Mouse (Mus musculus) hindbrain, embryonic 10.5 days (tissue): ENCODE results near the gene Prkch. TPM values are rescaled to one million over a fixed set of nuclear protein-coding genes. Genes with fewer than 3 reads are reported as not detected.

Source experiments
- DNase-seq: peaks from one replicate; pipeline ENCODE4 v3.0.0-alpha.2; 2017; ENCODE audit warnings: low spot score
- H3K27ac ChIP-seq: fragments of 300-500 bp; sonication (generic); 2 replicates; pipeline ENCODE4 v1.5.1; 2016; ENCODE audit warnings: mild to moderate bottlenecking, moderate library complexity
- H3K27me3 ChIP-seq: fragments of 300-500 bp; sonication (generic); 2 replicates; pipeline ENCODE4 v1.6.1; 2016; ENCODE audit warnings: mild to moderate bottlenecking; ENCODE audit not compliant: poor library complexity, insufficient read depth, severe bottlenecking
- H3K36me3 ChIP-seq: fragments of 300-500 bp; sonication (generic); 2 replicates; pipeline ENCODE4 v1.6.1; 2016; ENCODE audit warnings: mild to moderate bottlenecking, moderate library complexity
- H3K4me1 ChIP-seq: fragments of 300-500 bp; sonication (generic); replicated peaks from 2 replicates; pipeline ENCODE4 v1.6.1; 2016; ENCODE audit warnings: mild to moderate bottlenecking
- H3K4me3 ChIP-seq: fragments of 300-500 bp; sonication (generic); 2 replicates; pipeline ENCODE4 v1.5.1; 2016; ENCODE audit warnings: mild to moderate bottlenecking, moderate library complexity
- H3K9me3 ChIP-seq: fragments of 300-500 bp; sonication (generic); 2 replicates; pipeline ENCODE4 v1.6.1; 2016; ENCODE audit warnings: mild to moderate bottlenecking, moderate library complexity
- WGBS: fragments of 180-500 bp; shearing (Covaris S2); methylation state at CpG from one replicate; pipeline ENCODE4 v1.1.7; 2016; 5-methylcytosine and 5-hydroxymethylcytosine counted together
- polyA plus RNA-seq: library from polyadenylated mRNA; unstranded; fragments of >200 nt; fragmentation: Nextera tagmentation; extraction: Ambion mirVana; gene quantifications from 2 replicates; pipeline ENCODE4 v1.2.1, GENCODE M21; 2016

Prkch gene
- polyA plus RNA-seq, 1 experiment from 2014 or later: 7.9 TPM

DNA sequence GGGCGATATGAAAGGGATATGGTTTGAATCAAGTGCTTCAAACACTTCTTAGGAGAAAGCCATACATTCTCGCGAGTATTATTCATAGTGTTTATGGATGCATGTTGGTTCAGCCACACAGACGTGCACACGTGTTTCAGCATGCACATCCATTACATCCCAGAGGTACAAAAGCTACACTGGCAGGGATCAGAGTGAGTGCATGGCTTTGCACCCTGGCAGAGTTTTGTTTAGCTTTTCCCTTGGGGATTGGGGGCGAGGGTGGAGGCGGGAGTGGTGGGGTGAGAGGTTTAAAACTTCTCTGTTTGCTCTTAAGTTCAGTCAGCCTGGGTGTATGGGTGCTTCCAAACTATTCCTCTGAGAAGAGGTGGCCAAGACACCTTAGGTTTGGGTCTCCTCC, 1.3 kb downstream of the Prkch start:
- DNase-seq: peak; percentile 8

GRCm38 (mm10) chr12:73587262-73587661, 2.7 kb downstream of the Prkch start:
- no peak overlapping the region for H3K27ac ChIP-seq
- no peaks in the 10 kb centered on the region for H3K9me3 ChIP-seq
- H3K36me3 ChIP-seq: no peaks in the 10 kb centered on the region
- H3K27me3 ChIP-seq: peaks cover 53% of the 10 kb centered on the region
- WGBS: 62% methylated on average over 3 of the region's 3 CpGs
- peaks cover 24% of the 10 kb centered on the region for H3K4me1 ChIP-seq
- DNase-seq: no peak
- H3K4me3 ChIP-seq: no peak overlapping the region

More for the DNA sequence above, 1.3 kb downstream of the Prkch start:
- Histone ChIP-seq H3K9me3 (no peaks in the 10 kb centered on the region), H3K27ac (no peak overlapping the region), H3K27me3 (peaks cover 63% of the 10 kb centered on the region), H3K4me1 (peaks cover 24% of the 10 kb centered on the region), H3K36me3 (no peaks in the 10 kb centered on the region), H3K4me3 (peak overlapping the region; percentile 80)
- WGBS: 2% methylated on average over 7 of the region's 7 CpGs

GRCm38 (mm10) chr12:73590627-73591276, 6.2 kb downstream of the Prkch start:
- Histone ChIP-seq H3K4me1 (peaks cover 4% of the 10 kb centered on the region), H3K36me3 (no peaks in the 10 kb centered on the region), H3K4me3 (no peak overlapping the region), H3K27me3 (peaks cover 26% of the 10 kb centered on the region), H3K9me3 (no peaks in the 10 kb centered on the region), H3K27ac (no peak overlapping the region)
- DNase-seq: no peak
- WGBS: 88% methylated on average over 15 of the region's 15 CpGs

DNA sequence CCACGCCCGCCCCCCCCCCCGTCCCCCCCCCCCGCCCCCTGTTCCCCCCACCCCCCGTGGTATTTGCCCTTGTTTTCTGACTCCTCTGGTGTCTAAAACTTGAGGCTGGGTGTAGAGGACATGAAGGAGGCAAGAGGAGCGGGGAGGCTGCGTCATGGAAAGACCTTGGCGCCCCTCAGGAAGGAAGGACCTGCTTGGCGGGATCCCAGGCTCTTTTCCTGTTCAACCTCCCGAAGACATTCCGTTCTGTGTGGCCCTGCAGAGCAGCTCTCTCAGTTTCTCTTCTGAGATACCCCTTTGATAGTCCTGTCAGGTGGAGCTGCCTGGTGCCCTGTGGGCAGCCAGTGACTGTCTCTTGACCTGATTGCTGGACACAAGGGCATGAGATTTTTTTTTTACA, 7.0 kb downstream of the Prkch start:
- Histone ChIP-seq H3K27ac (no peak overlapping the region), H3K4me1 (no peaks in the 10 kb centered on the region), H3K36me3 (no peaks in the 10 kb centered on the region), H3K27me3 (peaks cover 18% of the 10 kb centered on the region), H3K4me3 (no peak overlapping the region), H3K9me3 (no peaks in the 10 kb centered on the region)
- 64% methylated on average over 10 of the region's 11 CpGs for WGBS
- no peak for DNase-seq

- H3K4me1 ChIP-seq: peaks cover 2% of the 10 kb centered on the region; the same call in 1 of the 2 replicates
- DNase-seq: no peak
Measured at GRCm38 (mm10) chr12:73593021-73593798, 8.6 kb downstream of the Prkch start.

GRCm38 (mm10) chr12:73594177-73594745, 9.7 kb downstream of the Prkch start:
- no peak overlapping the region for H3K27ac ChIP-seq
- no peak overlapping the region for H3K4me3 ChIP-seq
- peaks cover 4% of the 10 kb centered on the region; the same call in 1 of the 2 replicates for H3K4me1 ChIP-seq
- H3K36me3 ChIP-seq: no peaks in the 10 kb centered on the region
- no peaks in the 10 kb centered on the region for H3K27me3 ChIP-seq
- 86% methylated on average over 9 of the region's 9 CpGs for WGBS
- DNase-seq: no peak
- H3K9me3 ChIP-seq: no peaks in the 10 kb centered on the region

More at GRCm38 (mm10) chr12:73593021-73593798, 8.6 kb downstream of the Prkch start:
- H3K27me3 ChIP-seq: peaks cover 2% of the 10 kb centered on the region; the same call in 1 of the 2 replicates
- H3K36me3 ChIP-seq: no peaks in the 10 kb centered on the region
- no peak overlapping the region for H3K4me3 ChIP-seq
- H3K27ac ChIP-seq: no peak overlapping the region
- WGBS: 91% methylated on average over 12 of the region's 12 CpGs
- no peaks in the 10 kb centered on the region for H3K9me3 ChIP-seq

- H3K4me3 ChIP-seq: no peak overlapping the region
- H3K9me3 ChIP-seq: no peaks in the 10 kb centered on the region
- WGBS: 87% methylated on average over 8 of the region's 8 CpGs
- H3K27ac ChIP-seq: no peak overlapping the region
- H3K36me3 ChIP-seq: no peaks in the 10 kb centered on the region
- no peak for DNase-seq
- H3K4me1 ChIP-seq: peaks cover 6% of the 10 kb centered on the region
- H3K27me3 ChIP-seq: no peaks in the 10 kb centered on the region
Measured at GRCm38 (mm10) chr12:73595226-73595625, 10.6 kb downstream of the Prkch start.

DNA sequence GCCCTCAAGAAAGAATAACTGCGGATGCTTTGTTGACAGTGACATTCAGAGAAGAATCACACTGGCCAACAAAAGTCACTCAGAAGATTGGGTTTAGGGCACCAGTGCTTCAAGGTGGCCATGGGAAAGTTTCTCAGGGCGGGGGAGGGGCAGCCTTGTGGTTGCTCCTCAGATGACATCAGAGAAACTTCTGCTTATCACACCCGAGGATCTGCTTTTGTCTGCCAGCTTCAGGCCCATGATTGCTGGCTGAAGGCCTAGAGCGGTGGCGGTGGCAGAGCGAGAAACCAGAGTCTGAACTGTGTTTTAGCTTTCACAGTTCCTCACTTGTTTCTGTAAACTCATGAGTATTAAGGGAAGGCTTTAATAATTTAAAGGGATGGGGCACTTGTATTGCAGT, 13.6 kb downstream of the Prkch start:
- H3K27ac ChIP-seq: no peak overlapping the region
- no peaks in the 10 kb centered on the region for H3K9me3 ChIP-seq
- no peak overlapping the region for H3K4me3 ChIP-seq
- H3K27me3 ChIP-seq: no peaks in the 10 kb centered on the region
- WGBS: 68% methylated on average over 6 of the region's 6 CpGs
- DNase-seq: peak; percentile 12
- no peaks in the 10 kb centered on the region for H3K36me3 ChIP-seq
- H3K4me1 ChIP-seq: peaks cover 21% of the 10 kb centered on the region

GRCm38 (mm10) chr12:73600457-73600856, 15.9 kb downstream of the Prkch start:
- Histone ChIP-seq H3K27ac (no peak overlapping the region), H3K4me3 (no peak overlapping the region), H3K4me1 (peaks cover 21% of the 10 kb centered on the region), H3K36me3 (no peaks in the 10 kb centered on the region), H3K9me3 (no peaks in the 10 kb centered on the region), H3K27me3 (no peaks in the 10 kb centered on the region)
- DNase-seq: no peak
- WGBS: 69% methylated on average over 4 of the region's 4 CpGs

- H3K4me3 ChIP-seq: no peak overlapping the region
Measured at GRCm38 (mm10) chr12:73602974-73603373, 18.4 kb downstream of the Prkch start.

GRCm38 (mm10) chr12:73603653-73604052, 19.1 kb downstream of the Prkch start:
- no peaks in the 10 kb centered on the region for H3K9me3 ChIP-seq
- no peaks in the 10 kb centered on the region for H3K27me3 ChIP-seq
- DNase-seq: no peak
- H3K4me1 ChIP-seq: peaks cover 36% of the 10 kb centered on the region
- H3K27ac ChIP-seq: no peak overlapping the region
- no peaks in the 10 kb centered on the region for H3K36me3 ChIP-seq
- 92% methylated on average over 6 of the region's 6 CpGs for WGBS
- H3K4me3 ChIP-seq: no peak overlapping the region

More at GRCm38 (mm10) chr12:73602974-73603373, 18.4 kb downstream of the Prkch start:
- no peaks in the 10 kb centered on the region for H3K9me3 ChIP-seq
- no peaks in the 10 kb centered on the region for H3K36me3 ChIP-seq
- no peaks in the 10 kb centered on the region for H3K27me3 ChIP-seq
- H3K4me1 ChIP-seq: peaks cover 33% of the 10 kb centered on the region
- H3K27ac ChIP-seq: no peak overlapping the region
- 91% methylated on average over 7 of the region's 7 CpGs for WGBS
- DNase-seq: no peak

DNA sequence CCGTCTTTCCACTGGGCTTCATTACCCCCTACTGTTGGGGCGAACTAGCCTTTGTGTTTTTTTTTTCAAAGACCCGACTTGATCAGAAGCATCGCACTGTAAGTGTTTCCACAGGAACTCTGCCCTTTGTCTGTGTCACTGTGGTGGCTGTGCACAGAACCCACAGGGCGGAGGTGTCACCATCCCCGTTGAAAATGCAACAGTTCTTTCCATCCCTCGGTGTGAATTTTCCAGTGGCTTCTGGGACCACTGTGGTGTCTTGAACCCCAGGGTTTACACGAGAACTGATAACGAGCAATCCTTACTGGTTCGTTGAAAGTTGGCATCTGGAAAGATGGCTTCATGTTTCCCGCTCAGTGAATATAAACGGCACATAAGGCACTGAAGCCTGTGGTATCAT, 20.2 kb downstream of the Prkch start:
- H3K4me3 ChIP-seq: no peak overlapping the region
- 74% methylated on average over 12 of the region's 12 CpGs for WGBS
- H3K27me3 ChIP-seq: no peaks in the 10 kb centered on the region
- no peaks in the 10 kb centered on the region for H3K36me3 ChIP-seq
- no peak for DNase-seq
- H3K4me1 ChIP-seq: peaks cover 41% of the 10 kb centered on the region
- no peak overlapping the region for H3K27ac ChIP-seq
- H3K9me3 ChIP-seq: no peaks in the 10 kb centered on the region

DNA sequence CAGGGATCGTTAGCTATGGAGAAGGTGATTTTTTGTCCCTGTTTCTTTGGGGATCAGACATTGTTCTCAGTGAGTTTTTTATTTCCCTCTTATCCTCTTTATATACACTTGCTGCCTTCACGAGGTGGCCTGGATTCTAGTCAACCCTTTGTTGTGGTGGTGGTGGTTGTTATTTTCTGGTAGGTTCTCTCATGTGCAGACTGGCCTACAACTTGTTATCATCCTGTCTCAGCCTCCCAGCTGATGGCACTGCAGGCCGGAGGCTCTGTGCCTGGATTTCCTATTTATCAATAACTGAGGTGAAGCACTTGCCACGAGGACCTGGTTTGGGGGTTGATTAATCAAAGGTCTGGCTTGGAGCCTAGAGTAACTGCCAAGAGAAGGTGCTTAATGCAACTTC, 20.6 kb downstream of the Prkch start:
- Histone ChIP-seq H3K27me3 (no peaks in the 10 kb centered on the region), H3K36me3 (no peaks in the 10 kb centered on the region), H3K4me1 (peaks cover 44% of the 10 kb centered on the region), H3K4me3 (no peak overlapping the region), H3K27ac (no peak overlapping the region), H3K9me3 (no peaks in the 10 kb centered on the region)
- WGBS: 93% methylated on average over 4 of the region's 4 CpGs
- no peak for DNase-seq
